Mouse (Mus musculus): ENCODE measurements around the gene Ubb.

- TF ChIP-seq CTCF (IDR thresholded peaks at IDR 0.05; ENCODE audit: borderline replicate concordance, control insufficient read depth, extremely low read depth, insufficient read depth, low read length, poor library complexity) (no peak), POLR2A (IDR thresholded peaks at IDR 0.05; ENCODE audit: control insufficient read depth, extremely low read depth, insufficient read depth, low read length, poor library complexity) (no peak)
Observed at GRCm38 (mm10) chr11:62566211-62566610, 15.2 kb downstream of the Ubb start.
